Mouse (Mus musculus) MEL (cell line): ENCODE measurements around the gene Unc119b.

ENCODE experiments used
- ETS1 ChIP-seq: IDR thresholded peaks from 2 replicates; pipeline ENCODE4 v1.6.1; 2012; ENCODE audit warnings: low read depth, mild to moderate bottlenecking, inconsistent platforms, low read length, improper control_type of control experiment, moderate library complexity
- USF2 ChIP-seq, 2 experiments: IDR thresholded peaks; 2 replicates each; pipeline ENCODE4 v1.6.1; 2011 to 2012; ENCODE audit warnings: improper control_type of control experiment in 2 of 2, low read length in 2 of 2, borderline replicate concordance in 1 of 2, inconsistent platforms in 1 of 2, low read depth in 1 of 2, mild to moderate bottlenecking in 1 of 2; ENCODE audit not compliant: insufficient read depth in 1 of 2
- ZKSCAN1 ChIP-seq: IDR thresholded peaks from 2 replicates; pipeline ENCODE4 v1.6.1; 2012; ENCODE audit warnings: low read depth, mild to moderate bottlenecking, inconsistent platforms, low read length, improper control_type of control experiment, moderate library complexity

DNA sequence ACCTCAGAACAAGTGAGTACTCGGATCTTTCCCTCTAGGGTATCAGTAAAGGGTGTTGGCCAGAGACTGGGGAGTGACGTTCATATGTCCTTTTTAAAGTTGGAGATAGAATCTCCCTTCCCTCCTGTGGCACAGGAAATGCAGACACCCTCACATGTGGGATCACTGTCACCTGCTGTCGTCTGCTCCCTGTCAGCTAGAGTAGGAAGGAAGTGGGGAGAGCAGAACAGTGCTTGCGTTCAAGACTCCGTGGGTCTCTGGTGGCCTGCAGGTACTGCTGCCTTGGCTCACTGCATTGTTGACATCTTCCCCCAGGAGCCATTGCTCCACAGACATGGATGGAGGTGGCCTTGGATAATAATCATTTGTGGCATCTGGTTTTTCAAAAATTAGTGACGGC, 51.3 kb downstream of the Unc119b start:
- TF ChIP-seq ETS1 (no peak), USF2 (IDR thresholded peaks at IDR 0.05; ENCODE audit: borderline replicate concordance in 1 of 2, insufficient read depth in 1 of 2, low read depth in 1 of 2, low read length in 2 of 2) (no peak), ZKSCAN1 (no peak)
